Comparison of ENCODE assay signal across 8 mouse cellular contexts in the genomic region with DNA sequence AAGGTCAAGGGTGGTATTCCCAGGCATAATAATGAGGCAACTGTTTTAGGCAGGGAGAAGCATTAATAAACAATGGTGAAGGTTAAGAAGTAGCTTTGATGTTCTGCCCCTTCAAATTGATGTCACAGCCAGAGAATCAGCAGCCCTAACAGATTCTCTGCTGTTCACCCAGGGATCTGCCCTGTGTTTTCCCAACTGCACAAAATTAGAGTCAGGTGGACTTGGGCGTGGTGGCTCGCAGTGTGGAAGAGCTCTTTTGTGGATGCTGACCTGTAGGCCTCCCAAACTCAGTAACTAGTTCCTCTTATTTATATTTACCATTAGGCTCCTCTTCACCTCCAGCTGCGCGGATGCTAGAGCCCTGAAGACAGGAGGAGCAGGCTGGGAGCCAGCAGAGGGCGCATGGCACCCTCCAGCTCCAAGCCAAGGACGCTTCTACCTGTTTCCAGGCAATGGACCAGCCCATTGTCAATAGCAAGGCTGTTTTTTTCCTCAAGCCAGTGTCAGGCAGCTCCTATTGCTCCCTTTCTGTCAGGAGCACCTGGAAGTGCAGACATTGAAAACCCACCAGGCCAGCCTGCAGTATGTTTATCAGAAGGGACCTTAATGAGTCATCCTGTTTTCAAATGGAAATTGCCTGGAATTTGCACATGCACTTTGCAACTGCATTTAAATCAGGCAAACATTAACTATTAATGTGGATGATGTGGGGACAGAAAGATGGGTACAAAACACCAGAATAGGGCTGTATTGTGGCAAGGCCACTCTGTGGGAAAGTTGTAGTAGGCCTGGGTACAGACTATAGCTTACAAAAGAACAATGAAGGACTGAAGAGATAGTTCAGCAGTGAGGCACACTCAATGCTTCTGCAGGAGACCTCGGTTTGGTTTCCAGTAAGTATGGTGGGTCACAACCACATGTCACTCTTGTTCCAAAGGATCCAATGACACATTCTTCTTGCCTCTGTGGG.
A peak's percentile ranks its signal among the peaks of the same experiment; 100 is the strongest.
DNase-seq lines count a peak whose midpoint lies in the region; ATAC-seq and TF ChIP-seq lines count a peak whose summit lies in the region.

No protein-coding gene starts in this region.

- H3K4me3 ChIP-seq in liver, embryonic 12.5 days: no peak overlapping the region
- no peak overlapping the region for H3K4me3 ChIP-seq in embryonic facial prominence, embryonic 12.5 days
- H3K4me3 ChIP-seq in midbrain, embryonic 13.5 days (replicated peaks): no peak overlapping the region
- no peak overlapping the region for H3K4me3 ChIP-seq in stomach, postnatal 0 days (ENCODE audit: low read depth, low read length)

- H3K9ac ChIP-seq in liver, embryonic 12.5 days: no peak overlapping the region
- H3K9ac ChIP-seq in embryonic facial prominence, embryonic 12.5 days: no peak overlapping the region
- no peak overlapping the region for H3K9ac ChIP-seq in midbrain, embryonic 13.5 days (replicated peaks)
- H3K9ac ChIP-seq in stomach, postnatal 0 days (ENCODE audit: low read length): no peak overlapping the region

- TF ChIP-seq EP300 in stomach, postnatal 0 days (optimal IDR thresholded peaks at IDR 0.05): no peak

- H3K4me1 ChIP-seq in liver, embryonic 12.5 days: no peaks in the 10 kb centered on the region
- 0 out of 2 replicates have a peak, but pooled peaks cover 6% of the 10 kb centered on the region for H3K4me1 ChIP-seq in embryonic facial prominence, embryonic 12.5 days
- H3K4me1 ChIP-seq in midbrain, embryonic 13.5 days (replicated peaks): peaks cover 12% of the 10 kb centered on the region
- no peaks in the 10 kb centered on the region for H3K4me1 ChIP-seq in stomach, postnatal 0 days (replicated peaks; ENCODE audit: control insufficient read depth, insufficient read depth)

- no peak for ATAC-seq in liver, embryonic 12.5 days
- ATAC-seq in embryonic facial prominence, embryonic 12.5 days (ENCODE audit: insufficient number of reproducible peaks, insufficient read depth, low FRiP score, low TSS enrichment): peak; percentile 69; the same call in 1 of the 2 replicates
- peak; percentile 95 for ATAC-seq in midbrain, embryonic 13.5 days
- peak; percentile 67 for ATAC-seq in stomach, postnatal 0 days (ENCODE audit: low FRiP score, low TSS enrichment)

- TF ChIP-seq CTCF in stomach, postnatal 0 days (IDR thresholded peaks at IDR 0.05; ENCODE audit: low read depth): peak; percentile 81

- no peak overlapping the region for H3K27ac ChIP-seq in liver, embryonic 12.5 days
- H3K27ac ChIP-seq in embryonic facial prominence, embryonic 12.5 days: no peak overlapping the region
- H3K27ac ChIP-seq in midbrain, embryonic 13.5 days: no peak overlapping the region
- H3K27ac ChIP-seq in stomach, postnatal 0 days (replicated peaks): no peak overlapping the region

- DNase-seq in liver: peak; percentile 36
- peak; percentile 46 for DNase-seq in adrenal gland, postnatal 14 days
- DNase-seq in induced T-regulatory cell, adult 2 months (ENCODE audit: low read depth): peak; percentile 28
- peak; percentile 6 to 7 for DNase-seq in left cerebral cortex, adult 8-10 months (ENCODE audit: low spot score in 2 of 2)
- peak; percentile 70 for DNase-seq in stomach, postnatal 0 days (ENCODE audit: low spot score)

- H3K9me3 ChIP-seq in liver, embryonic 12.5 days (replicated peaks): no peaks in the 10 kb centered on the region
- H3K9me3 ChIP-seq in embryonic facial prominence, embryonic 12.5 days: no peaks in the 10 kb centered on the region
- no peaks in the 10 kb centered on the region for H3K9me3 ChIP-seq in midbrain, embryonic 13.5 days
- H3K9me3 ChIP-seq in stomach, postnatal 0 days (ENCODE audit: control insufficient read depth, low read length): no peaks in the 10 kb centered on the region

- no peaks in the 10 kb centered on the region for H3K27me3 ChIP-seq in liver, embryonic 12.5 days (replicated peaks)
- no peaks in the 10 kb centered on the region for H3K27me3 ChIP-seq in embryonic facial prominence, embryonic 12.5 days
- no peaks in the 10 kb centered on the region for H3K27me3 ChIP-seq in midbrain, embryonic 13.5 days
- H3K27me3 ChIP-seq in stomach, postnatal 0 days (ENCODE audit: control insufficient read depth, insufficient read depth, low read length): no peaks in the 10 kb centered on the region

- 17% methylated on average over 7 of the region's 7 CpGs for WGBS in liver, embryonic 12.5 days (ENCODE audit: insufficient replicate concordance)
- WGBS in embryonic facial prominence, embryonic 12.5 days: 13% methylated on average over 7 of the region's 7 CpGs
- WGBS in midbrain, embryonic 13.5 days: 21% methylated on average over 7 of the region's 7 CpGs
- 26% methylated on average over 7 of the region's 7 CpGs for WGBS in stomach, postnatal 0 days

- no peaks in the 10 kb centered on the region for H3K36me3 ChIP-seq in liver, embryonic 12.5 days
- H3K36me3 ChIP-seq in embryonic facial prominence, embryonic 12.5 days: no peaks in the 10 kb centered on the region
- H3K36me3 ChIP-seq in midbrain, embryonic 13.5 days: no peaks in the 10 kb centered on the region
- no peaks in the 10 kb centered on the region for H3K36me3 ChIP-seq in stomach, postnatal 0 days (ENCODE audit: control insufficient read depth, insufficient read depth, low read length)

- no peak overlapping the region for H3K4me2 ChIP-seq in liver, embryonic 12.5 days
- no peak overlapping the region for H3K4me2 ChIP-seq in embryonic facial prominence, embryonic 12.5 days (replicated peaks)
- no peak overlapping the region for H3K4me2 ChIP-seq in midbrain, embryonic 13.5 days (replicated peaks)
- H3K4me2 ChIP-seq in stomach, postnatal 0 days (replicated peaks; ENCODE audit: low read depth): no peak overlapping the region

Comparison
In these comparisons a context has a peak if more than half of its experiments do, and no peak if none do; other contexts are left out.
1. DNase-seq: peak in every context shown above with its lines; median percentile 70 in stomach, postnatal 0 days; 46 in adrenal gland, postnatal 14 days; 36 in liver; 28 in induced T-regulatory cell, adult 2 months; 6 in left cerebral cortex, adult 8-10 months.